Mouse (Mus musculus) CH12.LX (cell line): ENCODE results near the gene Thumpd3. TPM values are rescaled to one million over a fixed set of nuclear protein-coding genes. Genes with fewer than 3 reads are reported as not detected.

Experiments
- DNase-seq: peaks from one replicate; pipeline ENCODE4 v3.0.0-alpha.2; 2013; ENCODE audit errors: extremely low read depth
- H3K27ac ChIP-seq: 2 replicates; pipeline ENCODE4 v1.5.1; 2012; ENCODE audit warnings: low read depth, mild to moderate bottlenecking, control low read depth, moderate library complexity; ENCODE audit not compliant: insufficient read depth
- H3K27me3 ChIP-seq: replicated peaks from 2 replicates; pipeline ENCODE3; 2012; ENCODE audit warnings: inconsistent platforms
- H3K36me3 ChIP-seq, 2 experiments: replicated peaks in 1 of 2; 2 replicates each; pipeline versions ENCODE3 to v1.6.1; 2012; ENCODE audit warnings: inconsistent platforms in 1 of 2, low read length in 1 of 2, mild to moderate bottlenecking in 1 of 2, mixed read lengths in 1 of 2, moderate library complexity in 1 of 2; ENCODE audit not compliant: control insufficient read depth in 1 of 2, insufficient read depth in 1 of 2
- H3K4me1 ChIP-seq, 2 experiments: 2 replicates each; pipeline ENCODE4 v1.6.1; 2012; ENCODE audit warnings: inconsistent platforms in 1 of 2, moderate library complexity in 1 of 2; ENCODE audit not compliant: insufficient read depth in 2 of 2, control insufficient read depth in 1 of 2
- H3K4me2 ChIP-seq: 2 replicates; pipeline ENCODE4 v1.6.1; 2012; ENCODE audit warnings: low read depth, mild to moderate bottlenecking, control low read depth; ENCODE audit not compliant: poor library complexity, insufficient read depth, severe bottlenecking
- H3K4me3 ChIP-seq, 3 experiments: fragments of 150-350 bp in 1 of 3; sonication (generic) in 1 of 3; replicated peaks in 1 of 3; 2 replicates each; pipeline versions ENCODE3 to v1.5.1; 2011 to 2012; ENCODE audit warnings: low read depth in 2 of 3, low read length in 2 of 3, mild to moderate bottlenecking in 2 of 3, moderate library complexity in 2 of 3, control low read depth in 1 of 3, improper control_type of control experiment in 1 of 3, inconsistent platforms in 1 of 3, mixed read lengths in 1 of 3; ENCODE audit not compliant: poor library complexity in 1 of 3
- H3K79me2 ChIP-seq: replicated peaks from 2 replicates; pipeline ENCODE4 v1.6.1; 2012; ENCODE audit warnings: mild to moderate bottlenecking, moderate library complexity; ENCODE audit not compliant: control insufficient read depth, poor library complexity, insufficient read depth, severe bottlenecking; ENCODE audit errors: extremely low read depth
- H3K9ac ChIP-seq: 2 replicates; pipeline ENCODE4 v1.6.1; 2012; ENCODE audit warnings: low read depth, mild to moderate bottlenecking, control low read depth, moderate library complexity; ENCODE audit not compliant: insufficient read depth
- H3K9me3 ChIP-seq: replicated peaks from 2 replicates; pipeline ENCODE3; 2012; ENCODE audit warnings: low read length, inconsistent platforms, mixed read lengths
- BHLHE40 ChIP-seq: IDR thresholded peaks from 2 replicates; pipeline ENCODE4 v1.6.1; 2011; ENCODE audit warnings: mild to moderate bottlenecking, low read depth, low read length, improper control_type of control experiment
- CHD1 ChIP-seq: IDR thresholded peaks from 2 replicates; pipeline ENCODE4 v1.6.1; 2012; ENCODE audit warnings: low read depth, low read length, improper control_type of control experiment, inconsistent platforms
- CHD2 ChIP-seq: IDR thresholded peaks from 2 replicates; pipeline ENCODE4 v1.6.1; 2011; ENCODE audit warnings: low read length, improper control_type of control experiment
- CTCF ChIP-seq, 2 experiments: IDR thresholded peaks in 1 of 2; conservative IDR thresholded peaks in 1 of 2; 2 replicates each; pipeline ENCODE4 v1.5.1; 2011 to 2012; ENCODE audit warnings: low read depth in 2 of 2, low read length in 2 of 2, improper control_type of control experiment in 1 of 2, inconsistent platforms in 1 of 2, mild to moderate bottlenecking in 1 of 2, moderate library complexity in 1 of 2
- ELF1 ChIP-seq: IDR thresholded peaks from 2 replicates; pipeline ENCODE4 v1.6.1; 2014; ENCODE audit warnings: low read depth, mild to moderate bottlenecking, inconsistent platforms, low read length, improper control_type of control experiment
- ETS1 ChIP-seq: conservative IDR thresholded peaks from 2 replicates; pipeline ENCODE4 v1.6.1; 2012; ENCODE audit warnings: low read depth, mild to moderate bottlenecking, inconsistent platforms, low read length, improper control_type of control experiment, moderate library complexity
- GABPA ChIP-seq: IDR thresholded peaks from 2 replicates; pipeline ENCODE4 v1.6.1; 2012; ENCODE audit warnings: low read depth, low read length, improper control_type of control experiment, inconsistent platforms; ENCODE audit not compliant: insufficient replicate concordance
- IRF4 ChIP-seq: IDR thresholded peaks from 2 replicates; pipeline ENCODE4 v1.6.1; 2014; ENCODE audit warnings: low read depth, mild to moderate bottlenecking, inconsistent platforms, low read length, improper control_type of control experiment
- JUN ChIP-seq: IDR thresholded peaks from 2 replicates; pipeline ENCODE4 v1.6.1; 2011; ENCODE audit warnings: low read depth, mild to moderate bottlenecking, low read length, improper control_type of control experiment, moderate library complexity; ENCODE audit not compliant: insufficient read depth
- KAT2A ChIP-seq: IDR thresholded peaks from 2 replicates; pipeline ENCODE4 v1.6.1; 2012; ENCODE audit warnings: low read length, improper control_type of control experiment, inconsistent platforms; ENCODE audit not compliant: insufficient replicate concordance
- MAZ ChIP-seq: IDR thresholded peaks from 2 replicates; pipeline ENCODE4 v1.6.1; 2012; ENCODE audit warnings: low read depth, mild to moderate bottlenecking, inconsistent platforms, low read length, improper control_type of control experiment, moderate library complexity
- NRF1 ChIP-seq: IDR thresholded peaks from 2 replicates; pipeline ENCODE4 v1.6.1; 2014; ENCODE audit warnings: low read depth, mild to moderate bottlenecking, inconsistent platforms, low read length, improper control_type of control experiment, moderate library complexity
- PAX5 ChIP-seq: IDR thresholded peaks from 2 replicates; pipeline ENCODE4 v1.6.1; 2012; ENCODE audit warnings: low read length, inconsistent platforms, mixed read lengths
- POLR2A ChIP-seq: IDR thresholded peaks from 2 replicates; pipeline ENCODE4 v1.6.1; 2011; ENCODE audit warnings: low read depth, mild to moderate bottlenecking, improper control_type of control experiment, low read length
- POLR2AphosphoS2 ChIP-seq: IDR thresholded peaks from 2 replicates; pipeline ENCODE4 v1.6.1; 2011; ENCODE audit warnings: low read depth, low read length, improper control_type of control experiment
- RAD21 ChIP-seq: IDR thresholded peaks from 2 replicates; pipeline ENCODE4 v1.6.1; 2011; ENCODE audit warnings: low read depth, mild to moderate bottlenecking, low read length, improper control_type of control experiment, moderate library complexity
- TBP ChIP-seq: conservative IDR thresholded peaks from 2 replicates; pipeline ENCODE4 v1.6.1; 2011; ENCODE audit warnings: low read depth, low read length, improper control_type of control experiment
- TCF12 ChIP-seq: IDR thresholded peaks from 2 replicates; pipeline ENCODE4 v1.6.1; 2014; ENCODE audit warnings: low read depth, mild to moderate bottlenecking, inconsistent platforms, low read length, improper control_type of control experiment
- UBTF ChIP-seq: IDR thresholded peaks from 2 replicates; pipeline ENCODE4 v1.6.1; 2012; ENCODE audit warnings: low read depth, mild to moderate bottlenecking, inconsistent platforms, low read length, improper control_type of control experiment, moderate library complexity
- USF1 ChIP-seq: IDR thresholded peaks from 2 replicates; pipeline ENCODE4 v1.6.1; 2014; ENCODE audit warnings: low read depth, mild to moderate bottlenecking, inconsistent platforms, low read length, improper control_type of control experiment
- USF2 ChIP-seq: conservative IDR thresholded peaks from 2 replicates; pipeline ENCODE4 v1.6.1; 2011; ENCODE audit warnings: low read depth, low read length, improper control_type of control experiment
- ZC3H11A ChIP-seq: IDR thresholded peaks from 2 replicates; pipeline ENCODE4 v1.6.1; 2012; ENCODE audit warnings: low read depth, mild to moderate bottlenecking, inconsistent platforms, low read length, improper control_type of control experiment
- ZNF384 ChIP-seq: IDR thresholded peaks from 2 replicates; pipeline ENCODE4 v1.6.1; 2012; ENCODE audit warnings: low read depth, low read length, improper control_type of control experiment, inconsistent platforms
- dilution Hi-C: fragments of 300-500 bp; cut with MboI; formaldehyde crosslinking; loops from 2 replicates; pipeline ENCODE4 v1.14.3; 2020; ENCODE audit warnings: low sequenced_read_pairs; ENCODE audit not compliant: extremely low pct_unique_long_range_greater_than_20kb, extremely low pct_ligation_motif_present
- in situ Hi-C: fragments of 300-500 bp; cut with MboI; formaldehyde crosslinking; loops from 3 replicates; pipeline ENCODE4 v1.14.3; 2019; ENCODE audit warnings: low sequenced_read_pairs, low pct_ligation_motif_present, low pct_unique_long_range_greater_than_20kb, mixed read lengths
- polyA plus RNA-seq: library from polyadenylated mRNA; unstranded; fragments of >175 nt; gene quantifications from 2 replicates; pipeline ENCODE4 v1.2.1, GENCODE M21; 2012; ENCODE audit warnings: low read depth; ENCODE audit not compliant: insufficient read length
- total RNA-seq, 2 experiments: library from RNA; depleted of rRNA; stranded (reverse); fragments of 300-350 nt in 1 of 2; fragments of >200 nt in 1 of 2; gene quantifications; 2 replicates each; pipeline ENCODE4 v1.2.3; 2012 to 2014

The Thumpd3 gene
- total and polyA plus RNA-seq, 3 experiments, result 37.1 to 78.1 (median 69.3) TPM

- H3K4me3 ChIP-seq, result no peak overlapping the region
- no peaks in the 10 kb centered on the region for H3K9me3 ChIP-seq
- no peak overlapping the region for H3K4me2 ChIP-seq
- H3K27ac ChIP-seq, result no peak overlapping the region
- H3K36me3 ChIP-seq, result peaks cover 3 to 11% of the 10 kb centered on the region in 2 experiments
- dilution Hi-C loops (no loop called here), in situ Hi-C loops (no loop called here)
- TF ChIP-seq CHD1 (no peak), JUN (no peak), PAX5 (no peak), RAD21 (no peak), POLR2AphosphoS2 (no peak), UBTF (no peak), ETS1 (no peak), TBP (no peak)
- H3K79me2 ChIP-seq, result peaks cover 74% of the 10 kb centered on the region
- H3K9ac ChIP-seq, result no peak overlapping the region
- no peaks in the 10 kb centered on the region for H3K27me3 ChIP-seq
- H3K4me1 ChIP-seq, result peaks cover 0 to 55% of the 10 kb centered on the region in 2 experiments; a peak in 2 of 4 replicates
- DNase-seq, result no peak
These were observed 47.2 kb downstream of the Thumpd3 start for GRCm38 (mm10) chr6:113093206-113093605.

GRCm38 (mm10) chr6:113095547-113095946 lies 49.5 kb downstream of the Thumpd3 start:
- Histone ChIP-seq H3K79me2 (peaks cover 64% of the 10 kb centered on the region), H3K4me3 (no peak overlapping the region), H3K4me2 (no peak overlapping the region; the same call in 1 of the 2 replicates), H3K4me1 (peaks cover 0 to 67% of the 10 kb centered on the region in 2 experiments; a peak in 2 of 4 replicates), H3K36me3 (peaks cover 0 to 7% of the 10 kb centered on the region in 2 experiments), H3K9ac (no peak overlapping the region), H3K9me3 (no peaks in the 10 kb centered on the region), H3K27me3 (no peaks in the 10 kb centered on the region), H3K27ac (no peak overlapping the region)
- DNase-seq, result no peak
- TF ChIP-seq CHD1, result 0 out of 2 replicates have a peak, but pooled peaks have one; percentile 5
- peak; percentile 37; the same call in 1 of the 2 replicates for TF ChIP-seq ZNF384
- TF ChIP-seq IRF4, result no peak
- dilution Hi-C loops (no loop called here), in situ Hi-C loops (no loop called here)

GRCm38 (mm10) chr6:113097662-113098061 lies 51.6 kb downstream of the Thumpd3 start:
- in situ Hi-C loops, result no loop called here
- peaks cover 0 to 82% of the 10 kb centered on the region in 2 experiments; a peak in 2 of 4 replicates for H3K4me1 ChIP-seq
- H3K79me2 ChIP-seq, result peaks cover 61% of the 10 kb centered on the region
- H3K9me3 ChIP-seq, result no peaks in the 10 kb centered on the region
- H3K4me3 ChIP-seq, result no peak overlapping the region
- H3K27ac ChIP-seq, result peak overlapping the region; percentile 28; the same call in 1 of the 2 replicates
- H3K36me3 ChIP-seq, result peaks cover 0 to 3% of the 10 kb centered on the region in 2 experiments
- H3K27me3 ChIP-seq, result no peaks in the 10 kb centered on the region
- H3K4me2 ChIP-seq, result peak overlapping the region; percentile 71
- no peak for DNase-seq
- TF ChIP-seq UBTF (no peak), POLR2A (no peak), ETS1 (no peak), GABPA (no peak), ZNF384 (no peak), NRF1 (no peak), USF1 (no peak), CTCF (conservative IDR thresholded peaks at IDR 0.05 in 1 of 2, IDR thresholded peaks at IDR 0.05 in 1 of 2; ENCODE audit: low read depth in 2 of 2, low read length in 2 of 2) (no peak), TCF12 (no peak), ELF1 (no peak), IRF4 (no peak), ZC3H11A (no peak), POLR2AphosphoS2 (no peak), TBP (no peak), CHD2 (no peak), USF2 (no peak), KAT2A (no peak), MAZ (no peak), BHLHE40 (no peak)
- dilution Hi-C loops, result no loop called here
- H3K9ac ChIP-seq, result peak overlapping the region; percentile 39; the same call in 1 of the 2 replicates
